Mouse (Mus musculus): ENCODE results near the gene Prkag1. TPM values are rescaled to one million over a fixed set of nuclear protein-coding genes. Genes with fewer than 3 reads are reported as not detected.

Prkag1 gene
- 52.3 and 119 TPM in 2 replicates for polyA plus RNA-seq (2012; rRNA removed; ENCODE audit: low replicate concordance)

GRCm38 (mm10) chr15:98830736-98831683, at the start of gene Prkag1:
TSS of gene Prkag1 (minus strand) at chr15:98831521.

GRCm38 (mm10) chr15:98871070-98871915, 40.0 kb upstream of the Prkag1 start, which contains the start of gene Kmt2d:
TSS of gene Kmt2d (minus strand) at chr15:98871204.

DNA sequence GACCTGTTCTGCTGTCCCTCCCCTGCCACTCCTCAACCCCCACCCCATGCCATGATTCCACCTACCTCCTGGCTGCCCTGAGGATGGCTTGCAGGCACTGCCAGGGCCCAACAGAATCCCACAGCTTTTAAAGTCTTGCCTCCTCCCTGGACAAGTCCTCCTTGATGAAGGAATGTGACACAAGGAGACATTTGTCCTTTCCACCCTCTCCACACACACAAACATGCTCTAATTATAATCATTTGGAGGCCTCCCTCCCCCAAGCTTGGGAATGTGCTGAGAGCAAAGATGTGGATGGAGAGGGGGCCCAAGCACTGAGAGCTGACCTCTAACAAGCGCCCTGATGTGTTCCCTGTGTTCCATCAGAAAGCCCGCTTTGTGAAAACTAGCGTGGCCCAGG, 21.9 kb downstream of the Prkag1 start, which contains the start of gene Ddn:
Gene Ddn (minus strand): TSS at position 101 of the 400 bp plus-strand sequence.

DNA sequence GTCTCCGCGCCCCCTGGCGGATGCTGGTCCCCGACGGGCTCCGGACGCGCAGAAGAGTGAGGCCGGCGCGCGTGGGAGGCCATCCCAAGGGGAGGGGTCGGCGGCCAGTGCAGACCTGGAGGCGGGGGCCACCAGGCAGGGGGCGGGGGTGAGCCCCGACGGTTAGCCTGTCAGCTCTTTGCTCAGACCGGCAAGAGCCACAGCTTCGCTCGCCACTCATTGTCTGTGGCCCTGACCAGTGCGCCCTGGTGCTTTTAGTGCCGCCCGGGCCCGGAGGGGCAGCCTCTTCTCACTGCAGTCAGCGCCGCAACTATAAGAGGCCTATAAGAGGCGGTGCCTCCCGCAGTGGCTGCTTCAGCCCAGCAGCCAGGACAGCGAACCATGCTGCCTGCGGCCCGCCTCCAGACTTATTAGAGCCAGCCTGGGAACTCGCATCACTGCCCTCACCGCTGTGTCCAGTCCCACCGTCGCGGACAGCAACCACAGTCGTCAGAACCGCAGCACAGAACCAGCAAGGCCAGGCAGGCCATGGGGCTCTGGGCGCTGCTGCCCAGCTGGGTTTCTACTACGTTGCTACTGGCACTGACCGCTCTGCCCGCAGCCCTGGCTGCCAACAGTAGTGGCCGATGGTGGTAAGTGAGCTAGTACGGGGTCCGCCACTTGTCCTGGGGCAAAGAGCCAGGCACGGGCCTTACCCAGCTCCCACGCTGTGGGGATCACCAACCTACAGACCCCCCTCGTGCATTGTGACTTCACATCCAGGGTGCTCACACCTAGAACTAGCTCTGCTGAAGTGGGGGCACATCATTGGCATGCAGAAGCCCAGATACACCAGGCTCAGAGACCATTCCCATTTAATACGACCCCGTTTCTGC, 41.4 kb downstream of the Prkag1 start, which contains the start of gene Wnt1:
Gene Wnt1 (plus strand): TSS at position 197 of the 875 bp plus-strand sequence.

GRCm38 (mm10) chr15:98777762-98778161, 53.6 kb downstream of the Prkag1 start, which contains the start of gene Wnt10b:
TSS of gene Wnt10b (minus strand) at chr15:98778150.

Other genes with a start within 250 kb of the Prkag1 start
- gene Adcy6, start 221.4 kb downstream of the Prkag1 start, polyA plus RNA-seq (2012; rRNA removed; ENCODE audit: low replicate concordance) = 96.7 and 104 TPM in 2 replicates
- 69.4 and 133 TPM in 2 replicates for gene Cacnb3, start 200.7 kb downstream of the Prkag1 start, polyA plus RNA-seq (2012; rRNA removed; ENCODE audit: low replicate concordance)
- 27.5 and 29.8 TPM in 2 replicates for gene Ddx23, start 168.6 kb downstream of the Prkag1 start, polyA plus RNA-seq (2012; rRNA removed; ENCODE audit: low replicate concordance)
- 3.1 and 5.1 TPM in 2 replicates for gene Rnd1, start 154.1 kb downstream of the Prkag1 start, polyA plus RNA-seq (2012; rRNA removed; ENCODE audit: low replicate concordance)
- 0.23 TPM in 1 of 2 replicates, not detected in the other for gene Ccdc65, start 123.3 kb downstream of the Prkag1 start, polyA plus RNA-seq (2012; rRNA removed; ENCODE audit: low replicate concordance)
- gene Fkbp11, start 103.3 kb downstream of the Prkag1 start, polyA plus RNA-seq (2012; rRNA removed; ENCODE audit: low replicate concordance) = 14.2 and 16.9 TPM in 2 replicates
- gene Arf3, start 68.3 kb downstream of the Prkag1 start, polyA plus RNA-seq (2012; rRNA removed; ENCODE audit: low replicate concordance) = 90.1 and 107 TPM in 2 replicates
- gene Wnt10b, start 53.4 kb downstream of the Prkag1 start, polyA plus RNA-seq (2012; rRNA removed; ENCODE audit: low replicate concordance) = 5.9 and 9.5 TPM in 2 replicates
- gene Wnt1, start 41.7 kb downstream of the Prkag1 start, polyA plus RNA-seq (2012; rRNA removed; ENCODE audit: low replicate concordance) = 0.68 and 1.3 TPM in 2 replicates
- gene Ddn, start 22.0 kb downstream of the Prkag1 start, polyA plus RNA-seq (2012; rRNA removed; ENCODE audit: low replicate concordance) = 0.82 and 1.4 TPM in 2 replicates
- 22.0 and 43.2 TPM in 2 replicates for gene Kmt2d, start 39.7 kb upstream of the Prkag1 start, polyA plus RNA-seq (2012; rRNA removed; ENCODE audit: low replicate concordance)
- gene Rhebl1, start 63.0 kb upstream of the Prkag1 start, polyA plus RNA-seq (2012; rRNA removed; ENCODE audit: low replicate concordance) = 4.1 and 6.9 TPM in 2 replicates
- 2.5 TPM in 2 replicates for gene Dhh, start 67.0 kb upstream of the Prkag1 start, polyA plus RNA-seq (2012; rRNA removed; ENCODE audit: low replicate concordance)
- 53.7 and 143 TPM in 2 replicates for gene Lmbr1l, start 86.7 kb upstream of the Prkag1 start, polyA plus RNA-seq (2012; rRNA removed; ENCODE audit: low replicate concordance)
- gene Tuba1b, start 103.0 kb upstream of the Prkag1 start, polyA plus RNA-seq (2012; rRNA removed; ENCODE audit: low replicate concordance) = 1,283 and 1,704 TPM in 2 replicates
- gene Gm49450, start 122.0 kb upstream of the Prkag1 start, polyA plus RNA-seq (2012; rRNA removed; ENCODE audit: low replicate concordance) = 83.8 and 253 TPM in 2 replicates
- 525 and 719 TPM in 2 replicates for gene Tuba1a, start 122.2 kb upstream of the Prkag1 start, polyA plus RNA-seq (2012; rRNA removed; ENCODE audit: low replicate concordance)
- 112 and 139 TPM in 2 replicates for gene Tuba1c, start 198.4 kb upstream of the Prkag1 start, polyA plus RNA-seq (2012; rRNA removed; ENCODE audit: low replicate concordance)
- gene Prph, start 223.7 kb upstream of the Prkag1 start, polyA plus RNA-seq (2012; rRNA removed; ENCODE audit: low replicate concordance) = 0.43 and 0.81 TPM in 2 replicates
- 2.3 and 3.3 TPM in 2 replicates for gene Troap, start 243.1 kb upstream of the Prkag1 start, polyA plus RNA-seq (2012; rRNA removed; ENCODE audit: low replicate concordance)

Measured in mammary gland, adult 2 months (tissue).